Mouse (Mus musculus) induced T-regulatory cell, adult 2 months (primary cell): ENCODE measurements around the gene Prkn.
A peak's percentile ranks its signal among the peaks of the same experiment; 100 is the strongest.
"Not testable (repeated sequence)": the region's sequence is repeated elsewhere in the genome, so short reads cannot be mapped to it uniquely, and the experiment has no call there.

Experiments
- DNase-seq: peaks from one replicate; pipeline ENCODE4 v3.0.0-alpha.2; 2012; ENCODE audit warnings: low read depth

Gene Prkn

DNA sequence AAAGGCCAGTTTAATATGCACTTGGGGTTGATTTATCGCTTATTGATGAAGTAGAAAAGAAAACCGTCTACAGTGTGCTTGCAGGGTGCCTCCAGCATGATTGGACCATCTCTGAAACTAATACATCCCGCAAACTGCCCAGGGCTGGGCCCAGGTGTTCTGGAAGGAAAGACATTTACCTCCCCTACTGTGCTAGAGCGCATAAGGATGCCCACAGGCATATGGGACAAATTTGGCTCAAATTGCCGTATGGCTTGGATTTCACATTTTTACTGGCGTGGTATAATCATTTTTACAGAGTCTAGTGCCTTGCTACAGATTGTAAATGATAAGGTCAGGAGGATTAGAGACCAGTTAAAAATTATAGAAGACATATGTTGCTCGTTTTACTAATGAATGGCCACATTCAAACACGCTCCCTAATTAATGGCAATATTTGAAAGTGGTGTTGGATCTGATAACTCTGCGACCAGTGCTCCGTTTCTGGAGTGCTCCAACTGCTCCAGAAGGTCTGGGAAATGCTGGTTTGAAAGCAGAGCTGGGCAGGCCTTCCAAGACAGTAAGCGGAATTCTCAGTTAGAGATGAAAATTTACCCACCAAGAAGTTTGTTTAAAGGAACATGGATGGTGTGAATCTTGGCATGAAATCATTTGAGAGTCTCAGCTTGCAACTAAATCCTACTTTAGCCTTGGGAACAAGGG is 1150.4 kb downstream of the Prkn start:
- no peak for DNase-seq

DNA sequence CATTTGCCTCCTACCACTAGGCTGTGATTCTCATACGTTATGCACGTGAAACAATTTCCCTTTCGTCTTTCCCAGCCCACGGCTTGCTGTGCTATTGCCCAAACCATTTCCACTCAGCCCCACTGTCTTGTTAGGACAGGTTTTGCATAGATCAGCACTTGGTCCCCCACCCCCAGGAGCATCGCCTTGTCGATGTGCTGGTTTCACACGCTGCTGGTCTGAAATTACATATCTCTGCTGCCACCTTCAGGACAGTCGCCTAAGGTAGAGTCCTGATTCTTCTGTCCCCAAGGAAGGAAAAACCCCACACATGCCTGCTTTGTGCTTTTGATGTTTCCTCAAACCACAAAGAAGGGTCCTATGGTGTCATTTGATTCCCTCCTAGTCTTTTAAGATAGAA is 1153.1 kb downstream of the Prkn start:
- DNase-seq, result peak; percentile 38

DNA sequence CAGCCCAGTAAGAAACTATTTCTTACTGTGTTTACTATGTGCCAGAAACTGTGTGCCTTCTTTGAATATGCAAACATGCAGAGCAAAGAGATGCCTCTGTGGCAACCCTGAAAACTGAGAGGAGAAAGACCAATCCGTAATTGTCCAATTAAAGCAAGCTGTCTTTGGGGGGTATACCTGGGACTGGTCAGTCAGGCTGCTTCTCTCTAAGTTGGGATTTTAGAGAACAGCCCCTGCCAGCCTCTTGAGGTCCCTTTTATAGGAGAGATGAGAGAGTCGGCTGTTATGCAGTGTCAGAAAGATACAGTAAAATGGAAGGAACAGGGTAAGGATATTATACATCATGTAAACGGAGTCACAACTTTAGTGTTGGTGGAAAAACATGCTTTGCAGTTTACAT is 1154.1 kb downstream of the Prkn start:
- DNase-seq, result no peak

DNA sequence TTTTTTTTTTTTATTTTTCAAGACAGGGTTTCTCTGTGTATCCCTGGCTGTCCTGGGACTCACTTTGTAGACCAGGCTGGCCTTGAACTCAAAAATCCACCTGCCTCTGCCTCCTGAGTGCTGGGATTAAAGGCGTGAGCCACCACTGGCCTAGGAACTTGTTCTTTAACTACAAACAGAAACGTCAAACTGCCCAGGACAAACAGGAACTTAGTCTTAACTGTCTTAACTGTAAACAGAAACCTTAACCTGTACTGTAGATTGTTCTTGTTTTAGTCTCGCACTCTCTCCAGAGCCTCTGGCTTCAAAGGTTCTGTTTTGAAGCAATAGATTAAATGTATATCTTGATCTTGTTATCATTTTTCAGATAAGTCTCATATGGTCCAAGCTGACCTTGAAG is 1154.6 kb downstream of the Prkn start:
- DNase-seq, result not testable (repeated sequence)

DNA sequence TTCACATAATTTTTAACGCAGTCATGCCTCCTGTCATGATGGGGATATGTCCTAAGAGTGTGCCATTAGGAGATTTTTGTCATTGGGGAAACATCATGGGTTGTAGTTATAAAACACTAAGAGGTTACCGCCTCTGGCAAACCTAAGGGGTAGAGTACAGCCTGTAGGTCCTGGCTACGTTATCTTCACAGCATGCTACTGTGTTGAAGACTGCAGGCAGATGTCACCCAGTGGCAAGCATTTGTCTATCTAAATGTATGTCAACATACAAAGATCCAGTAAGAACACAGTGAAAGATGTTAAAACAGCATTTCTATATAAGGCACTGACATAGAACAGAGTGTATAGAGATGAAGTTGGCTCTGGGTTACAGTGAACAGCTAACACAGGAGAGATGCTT is 1155.3 kb downstream of the Prkn start:
- DNase-seq, result no peak

DNA sequence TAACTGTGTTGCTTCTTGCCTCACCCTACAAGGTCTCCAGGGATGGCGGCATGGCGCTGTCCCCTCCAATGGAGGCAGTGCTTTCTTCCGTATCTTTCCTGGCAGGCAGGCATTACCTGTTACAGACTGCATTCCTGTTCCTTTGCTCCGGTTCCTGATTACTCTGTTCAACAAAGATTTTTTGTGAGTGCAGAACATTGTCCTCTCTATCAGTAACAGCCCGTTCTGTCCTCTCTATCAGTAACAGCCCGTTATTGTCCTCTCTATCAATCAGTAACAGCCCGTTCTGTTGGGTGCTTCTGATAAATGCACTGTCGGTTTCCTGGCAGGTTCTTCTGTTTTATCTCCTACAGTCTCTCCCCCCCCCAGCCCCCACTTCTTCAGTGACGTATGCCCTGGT is 1156.1 kb downstream of the Prkn start:
- no peak for DNase-seq

DNA sequence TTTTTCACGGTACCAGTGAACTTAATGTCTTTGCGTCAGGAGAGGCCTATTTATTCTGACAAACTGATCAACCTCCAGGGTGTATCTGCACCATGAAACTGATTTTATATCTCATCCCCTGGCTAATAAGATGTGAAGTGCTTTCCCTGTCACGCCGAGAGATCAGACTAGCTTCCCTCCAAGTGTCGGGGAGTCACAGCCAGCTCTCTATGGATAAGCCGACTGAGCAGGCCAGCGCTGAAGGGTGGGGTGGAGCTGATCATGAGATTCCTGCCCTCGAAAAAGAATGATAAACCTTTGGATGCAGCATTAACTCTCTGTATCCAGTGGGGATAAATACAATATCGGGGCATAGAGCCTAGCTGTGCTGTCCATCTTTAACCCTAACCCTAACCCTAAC is 1160.1 kb downstream of the Prkn start:
- DNase-seq, result no peak

DNA sequence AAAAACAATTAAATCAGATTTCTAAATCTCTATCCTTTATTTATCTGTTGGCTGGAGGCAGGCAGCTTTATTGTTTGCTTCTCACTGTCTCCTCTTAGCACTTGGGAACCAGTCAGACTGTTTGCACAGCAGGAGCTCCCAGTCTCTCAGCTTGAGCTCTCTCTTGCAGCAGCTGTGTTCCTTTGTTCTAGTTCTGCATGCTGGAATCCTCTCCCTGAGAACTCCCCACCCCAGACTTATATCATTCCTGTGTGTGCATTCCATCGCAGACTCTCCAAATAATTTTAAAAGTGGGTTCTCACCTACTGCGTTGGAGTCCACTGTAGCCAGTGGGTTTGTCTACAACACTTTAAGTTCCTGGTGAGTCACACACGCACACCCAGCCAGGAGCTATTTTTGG is 1181.1 kb downstream of the Prkn start:
- DNase-seq, result no peak

DNA sequence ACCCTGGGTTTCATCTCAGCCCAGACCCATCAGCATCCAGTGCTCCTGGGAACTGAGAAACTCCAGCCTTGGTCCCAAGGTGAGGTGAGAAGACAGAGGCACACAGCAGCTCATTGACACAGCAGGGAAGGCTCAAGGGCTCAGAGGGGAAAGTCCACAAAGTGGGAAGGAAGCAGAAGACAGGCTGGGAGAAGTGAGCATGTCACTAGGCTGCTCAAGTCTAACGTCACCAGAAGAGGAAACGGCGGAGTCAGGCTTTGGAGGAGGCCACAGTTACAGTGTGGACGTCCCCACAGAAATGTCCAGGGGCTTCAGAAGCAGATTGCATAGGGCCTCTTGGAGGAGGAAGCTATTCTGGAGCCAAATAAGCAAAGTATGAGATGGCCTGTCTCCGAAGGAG is 1189.2 kb downstream of the Prkn start:
- no peak for DNase-seq

DNA sequence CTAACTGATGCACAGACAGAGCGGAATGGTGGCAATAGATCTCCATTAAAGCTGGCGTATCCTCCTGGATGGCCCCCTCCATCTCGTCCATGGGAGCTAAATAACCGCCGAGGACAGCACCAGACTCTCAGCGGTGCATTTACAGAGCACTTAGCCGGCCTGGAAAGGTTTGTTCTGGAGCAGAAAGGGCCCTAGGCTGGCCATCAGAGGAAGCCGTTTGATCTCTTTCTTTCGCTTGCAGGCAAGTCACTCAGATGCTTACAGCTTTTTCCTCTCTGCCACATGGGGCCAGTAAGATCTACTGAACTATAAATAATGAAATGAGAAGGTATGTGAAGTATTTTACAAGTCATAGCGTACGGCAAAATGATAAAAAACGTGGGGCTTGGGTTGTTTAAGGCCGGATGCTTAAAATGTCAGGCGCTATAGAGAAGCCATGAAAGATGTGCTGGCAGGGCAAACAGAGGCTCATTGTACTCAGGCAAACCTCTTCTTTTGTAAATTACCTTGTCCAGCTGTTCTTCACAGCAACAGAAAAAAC is 1189.8 kb downstream of the Prkn start:
- peak; percentile 7 for DNase-seq

DNA sequence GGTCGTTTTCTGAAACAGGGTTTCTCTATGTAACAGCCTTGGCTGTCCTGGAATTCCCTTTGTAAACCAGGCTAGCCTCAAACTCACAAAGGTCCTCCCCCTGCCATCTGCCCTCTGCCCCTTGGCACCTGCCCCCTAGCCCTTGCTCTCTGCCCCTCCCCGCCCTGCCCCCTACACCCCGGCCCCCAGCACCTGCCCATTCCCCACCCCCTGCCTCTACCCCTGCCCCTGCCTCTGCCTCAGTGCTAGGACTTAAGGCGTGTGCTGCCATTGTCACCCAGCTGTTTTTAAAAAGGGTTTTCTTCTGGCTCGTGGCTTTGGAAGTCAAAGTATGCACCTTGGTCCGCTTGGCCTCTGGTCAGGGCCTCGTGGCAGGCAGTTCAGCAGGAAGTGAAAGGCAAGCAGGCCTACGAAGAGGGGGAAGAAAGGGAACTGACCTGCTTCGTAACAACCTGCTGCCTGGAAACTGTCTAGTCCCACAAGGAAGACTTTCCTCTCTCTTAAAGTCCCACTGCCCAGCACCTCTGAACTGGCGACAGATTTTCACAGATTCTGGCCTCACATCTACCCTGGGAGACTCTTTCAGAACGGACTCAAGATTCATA is 1190.5 kb downstream of the Prkn start:
- DNase-seq, result no peak

DNA sequence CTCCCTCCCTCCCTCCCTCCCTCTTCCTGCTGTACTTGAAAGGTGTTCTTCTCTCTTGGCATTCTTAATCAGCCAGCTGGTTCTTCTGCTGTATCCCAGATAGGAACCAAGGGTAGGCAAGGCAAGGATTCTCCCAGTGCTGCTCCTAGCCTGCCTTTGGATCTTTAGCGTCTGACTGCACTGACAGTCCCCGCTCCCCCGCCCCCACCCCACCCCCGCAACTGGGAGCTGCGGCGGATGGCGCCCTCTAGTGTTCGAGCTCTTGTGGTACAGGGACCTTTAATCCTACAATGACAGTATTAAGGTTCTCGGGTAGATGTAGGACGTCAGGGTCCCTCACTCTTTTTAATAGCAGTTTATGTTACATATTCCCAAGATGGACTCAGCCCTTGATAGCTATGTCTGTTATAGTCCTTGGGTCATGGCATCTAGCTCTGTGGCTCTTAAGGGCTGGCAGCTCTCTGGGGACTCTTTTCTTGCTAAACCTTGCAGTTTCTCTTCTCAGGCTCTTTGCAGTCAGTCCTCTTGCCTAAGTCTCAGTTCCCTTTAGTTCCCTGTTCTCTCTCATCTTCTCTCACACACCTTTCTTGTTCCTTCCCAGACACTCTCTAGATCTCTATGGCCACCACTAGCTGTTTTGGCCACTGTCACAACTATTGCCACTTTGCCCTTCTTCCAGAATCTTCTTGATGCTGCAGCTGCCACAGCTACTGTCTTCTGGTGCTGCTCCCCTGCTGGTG is 1191.2 kb downstream of the Prkn start:
- DNase-seq, result peak; percentile 74

DNA sequence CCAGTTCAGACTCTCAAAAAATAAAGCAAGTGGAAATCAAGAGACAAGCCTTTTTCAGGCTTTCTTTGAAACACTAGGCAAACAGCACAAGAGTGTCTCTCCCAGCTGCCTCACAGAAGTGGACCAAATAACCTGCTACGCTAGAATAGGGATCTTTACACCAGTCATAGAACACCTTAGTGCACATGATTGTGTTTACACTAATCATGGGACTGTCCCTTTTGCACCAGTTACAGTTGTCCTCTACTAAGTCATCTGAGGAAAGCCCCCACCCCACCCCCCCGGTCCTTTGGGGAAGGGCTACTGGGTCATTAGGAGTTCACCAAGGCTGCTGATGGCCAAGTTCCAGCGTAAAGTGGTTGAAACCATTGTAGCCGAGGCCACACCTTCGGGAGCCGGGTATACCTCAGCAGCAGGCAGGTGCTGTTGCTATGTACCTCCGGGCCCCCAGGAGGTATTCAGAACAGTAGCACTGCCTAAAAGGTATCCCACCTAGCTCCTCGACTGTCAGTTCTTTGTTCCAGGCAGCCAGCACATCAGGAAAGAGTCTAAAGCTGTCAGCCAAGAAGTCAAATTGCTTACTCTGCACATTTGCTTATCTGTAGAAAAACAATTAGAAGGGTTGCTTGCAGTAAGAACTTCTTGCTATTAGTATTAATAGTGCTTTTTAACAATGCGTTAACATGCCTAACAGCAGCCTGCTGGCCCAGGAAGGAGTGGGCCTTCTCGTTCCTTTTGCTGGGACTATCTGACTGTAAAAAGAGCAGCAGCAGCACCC is 1192.0 kb downstream of the Prkn start:
- DNase-seq, result no peak

DNA sequence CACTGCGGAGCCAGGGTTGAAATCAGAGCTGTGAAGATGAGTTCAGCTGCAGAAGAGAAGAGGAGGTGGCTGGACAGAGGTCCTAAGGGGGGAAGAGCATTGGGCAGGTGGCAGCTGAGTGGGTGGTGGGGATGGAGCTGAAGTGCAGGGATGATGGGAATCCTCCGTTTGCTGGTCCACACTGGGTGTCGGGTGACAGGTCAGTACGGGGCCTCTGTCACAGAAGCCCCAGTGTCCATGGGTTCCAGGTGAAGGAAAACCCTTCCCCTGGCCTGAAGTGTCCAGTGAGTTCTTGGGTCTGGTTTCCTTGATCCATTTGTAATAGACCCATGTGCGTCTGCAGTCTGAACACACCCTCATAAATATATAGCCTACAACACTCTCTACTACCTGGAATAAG is 1195.2 kb downstream of the Prkn start:
- DNase-seq, result no peak

DNA sequence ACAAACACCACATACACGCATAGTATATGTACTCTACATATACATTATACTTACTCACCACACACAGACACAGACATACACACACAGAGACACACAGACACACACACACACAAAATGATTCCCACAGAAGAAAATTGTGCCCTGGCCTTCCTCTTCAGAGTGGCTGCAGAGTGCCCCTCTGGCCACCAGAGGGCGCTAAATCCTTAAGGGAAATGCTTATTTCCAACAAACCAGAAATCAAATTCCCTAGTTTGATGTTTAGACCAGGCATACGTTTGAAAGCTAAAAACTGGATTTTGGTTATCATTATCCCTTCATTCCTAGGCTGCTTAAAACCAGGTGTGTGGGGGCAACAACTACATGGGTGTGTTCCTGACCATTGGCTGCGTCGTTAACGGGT is 1196.0 kb downstream of the Prkn start:
- DNase-seq, result peak; percentile 82

DNA sequence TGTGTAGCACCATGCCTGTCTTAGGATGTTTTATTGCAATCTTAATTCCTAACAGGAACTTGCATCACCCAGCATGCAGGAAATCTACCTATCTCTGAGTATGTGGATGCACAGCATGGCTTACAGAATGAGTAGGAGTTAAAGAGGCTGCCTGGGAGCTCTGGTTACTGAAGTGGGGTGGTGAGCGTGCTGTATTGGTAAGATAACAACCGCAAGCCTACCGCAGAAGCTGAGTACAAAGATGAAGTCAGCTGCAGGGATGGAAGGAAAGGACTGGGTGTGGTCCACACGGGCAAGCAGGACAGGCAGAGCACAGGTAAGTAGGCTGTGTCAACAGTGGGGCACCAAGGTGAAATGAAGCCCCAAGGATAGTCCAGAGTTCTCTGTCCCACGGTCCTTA is 1196.9 kb downstream of the Prkn start:
- DNase-seq, result peak; percentile 23

DNA sequence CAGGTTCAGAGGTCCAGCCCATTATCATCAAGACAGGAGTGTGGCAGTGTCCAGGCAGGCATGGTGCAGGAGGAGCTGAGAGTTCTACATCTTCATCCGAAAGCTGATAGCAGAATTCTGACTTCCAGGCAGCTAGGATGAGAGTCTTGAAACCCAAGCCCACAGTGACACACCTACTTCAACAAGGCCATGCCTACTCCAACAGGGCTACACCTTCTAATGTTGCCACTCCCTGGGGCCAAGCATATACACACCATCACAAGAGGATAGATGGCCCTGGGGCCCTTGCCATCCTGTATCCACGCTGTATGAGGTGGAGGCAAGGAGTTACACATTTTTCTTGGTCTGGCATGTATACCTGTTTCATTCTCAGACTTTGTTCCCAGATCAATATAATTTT is 1197.4 kb downstream of the Prkn start:
- no peak for DNase-seq

DNA sequence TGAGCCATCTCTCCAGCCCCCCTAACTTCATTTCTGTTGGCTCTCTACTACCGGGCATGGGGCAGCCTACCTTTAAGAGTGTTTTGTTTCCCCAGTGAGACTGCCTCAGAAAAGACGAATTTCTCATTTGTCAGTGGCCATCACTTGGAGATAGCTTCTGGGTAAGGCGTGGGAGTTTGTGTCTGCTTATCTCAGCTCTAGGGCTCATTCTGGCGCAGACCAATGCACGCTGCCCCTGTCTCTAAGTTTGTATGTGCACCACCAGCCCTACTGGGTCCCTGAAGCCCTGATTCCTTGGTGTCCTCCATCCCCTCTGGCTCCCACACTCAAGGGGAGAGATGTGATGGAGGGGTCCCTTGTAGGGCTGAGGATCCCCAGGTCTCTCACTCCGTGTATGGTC is 1198.3 kb downstream of the Prkn start:
- DNase-seq, result peak; percentile 6

DNA sequence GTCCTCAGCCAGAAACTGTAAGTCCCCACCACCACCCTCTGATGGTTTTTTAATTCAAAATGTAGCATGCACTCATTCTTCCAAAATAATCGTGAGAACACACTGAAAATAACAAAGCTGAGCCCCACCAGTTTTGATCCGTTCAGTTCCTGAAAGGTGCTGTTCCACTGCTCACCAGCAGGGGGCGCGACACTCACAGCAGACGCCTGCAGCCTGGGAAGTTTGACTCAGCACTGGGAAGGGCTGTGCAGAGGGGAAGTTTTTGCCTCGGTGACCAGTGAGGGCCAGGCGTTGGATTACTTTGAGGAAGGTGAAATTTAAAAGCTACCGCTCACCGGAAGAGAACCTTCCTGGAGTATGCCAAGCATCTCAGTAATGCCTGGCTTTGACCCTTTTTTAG is 1199.0 kb downstream of the Prkn start:
- peak; percentile 81 for DNase-seq

DNA sequence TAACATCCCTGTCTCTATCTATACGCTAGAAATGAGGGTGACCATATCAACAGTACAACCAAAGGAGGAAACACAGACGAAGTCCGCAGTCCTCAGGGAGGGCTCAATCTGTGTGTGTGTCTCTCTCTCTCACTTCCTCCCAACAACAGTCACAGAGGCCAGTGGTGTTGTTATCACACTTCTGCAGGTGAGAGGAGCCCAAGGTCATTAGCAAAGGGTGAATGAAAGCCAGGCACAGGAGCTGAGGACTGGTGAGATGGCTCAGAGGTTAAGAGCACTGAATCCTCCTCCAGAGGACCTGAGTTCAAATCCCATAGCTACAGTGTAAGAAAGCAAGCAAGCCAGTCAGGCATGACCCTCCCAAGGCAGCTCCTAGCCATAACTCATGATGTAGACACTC is 1199.7 kb downstream of the Prkn start:
- DNase-seq, result peak; percentile 11

DNA sequence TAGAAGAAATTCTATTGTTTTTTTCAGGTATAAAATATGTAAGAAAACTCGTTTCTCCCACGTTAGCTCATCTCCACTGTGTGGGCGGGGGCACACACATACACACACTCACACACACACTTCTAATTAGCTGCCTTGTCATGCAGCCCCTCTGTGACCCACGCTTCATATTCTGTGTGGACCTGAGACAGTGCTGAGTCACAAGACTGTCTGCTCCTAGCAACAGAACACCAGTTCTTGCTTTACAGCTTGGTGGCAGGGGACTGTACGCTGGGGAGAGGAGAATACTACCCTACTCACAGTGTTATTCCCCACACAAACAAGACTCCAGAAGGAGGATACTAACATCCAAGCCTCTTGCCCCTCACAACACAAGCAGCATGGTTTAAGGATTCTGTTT is 1200.4 kb downstream of the Prkn start:
- no peak for DNase-seq

DNA sequence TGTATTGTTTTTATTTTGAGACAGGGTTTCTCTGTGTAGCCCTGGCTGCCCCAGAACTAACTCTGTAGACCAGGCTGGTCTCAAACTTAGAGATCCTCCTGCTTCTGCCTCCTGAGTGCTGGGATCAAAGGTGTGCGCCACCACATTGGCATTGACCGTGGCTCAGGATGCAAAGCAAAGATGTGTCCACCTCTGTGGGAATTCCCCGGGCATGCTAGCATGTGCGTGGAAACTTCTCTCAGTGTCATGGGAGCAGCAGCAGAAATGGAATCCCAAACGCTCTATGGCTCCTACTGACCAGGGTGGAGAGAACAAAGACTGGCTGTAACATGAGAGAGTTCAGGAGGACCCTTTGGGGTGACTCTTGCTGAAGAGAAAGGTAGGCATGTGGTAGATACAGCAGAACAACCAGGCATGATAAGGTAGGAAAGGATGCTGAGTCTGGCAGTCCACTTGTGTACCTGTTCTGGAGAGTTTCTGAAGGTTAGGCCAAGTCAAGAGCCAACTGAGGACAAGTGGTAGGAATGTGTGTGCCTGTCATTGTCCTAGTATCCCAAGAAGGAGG is 1201.0 kb downstream of the Prkn start:
- DNase-seq, result no peak
